Mouse (Mus musculus): Measurements from ENCODE around the gene Zar1. TPM values are rescaled to one million over a fixed set of nuclear protein-coding genes. Genes with fewer than 3 reads are reported as not detected.

The Zar1 gene
- polyA plus RNA-seq, 1 experiment from 2014 or later, result 1.2 TPM

DNA sequence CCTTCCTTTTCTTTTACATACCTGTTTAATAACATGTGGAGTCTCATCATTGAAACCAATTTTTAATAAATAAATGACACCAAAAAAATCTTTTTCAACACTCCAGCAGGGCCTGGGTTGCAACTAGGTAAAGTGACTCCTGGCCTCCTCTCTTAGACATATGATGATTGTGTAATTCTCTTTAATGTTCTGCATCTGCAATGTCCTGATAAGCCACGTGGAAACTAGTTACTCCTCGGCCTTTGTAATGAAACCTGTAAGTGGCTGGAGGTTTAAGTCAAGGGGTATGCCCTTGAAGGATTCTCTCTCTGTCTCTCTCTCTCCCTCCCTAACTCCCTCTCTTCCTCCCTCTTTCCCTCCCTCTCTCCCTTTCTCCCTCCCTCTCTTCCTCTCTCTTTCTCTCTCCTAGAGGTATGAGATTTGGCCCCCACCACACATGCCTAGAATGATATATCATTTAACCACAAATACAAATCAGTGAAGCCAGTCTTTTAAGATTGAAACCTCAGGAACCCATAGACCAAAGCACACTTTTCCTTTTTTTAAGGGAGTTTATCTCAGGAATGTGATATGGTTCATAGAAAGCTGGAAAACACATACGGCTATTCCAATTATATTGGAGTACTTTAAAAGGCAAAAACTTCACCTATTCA, 20.0 kb downstream of the Zar1 start:
- WGBS, result 80% methylated on average over 3 of the region's 3 CpGs
- no peak overlapping the region for H3K27ac ChIP-seq (replicated peaks)

DNA sequence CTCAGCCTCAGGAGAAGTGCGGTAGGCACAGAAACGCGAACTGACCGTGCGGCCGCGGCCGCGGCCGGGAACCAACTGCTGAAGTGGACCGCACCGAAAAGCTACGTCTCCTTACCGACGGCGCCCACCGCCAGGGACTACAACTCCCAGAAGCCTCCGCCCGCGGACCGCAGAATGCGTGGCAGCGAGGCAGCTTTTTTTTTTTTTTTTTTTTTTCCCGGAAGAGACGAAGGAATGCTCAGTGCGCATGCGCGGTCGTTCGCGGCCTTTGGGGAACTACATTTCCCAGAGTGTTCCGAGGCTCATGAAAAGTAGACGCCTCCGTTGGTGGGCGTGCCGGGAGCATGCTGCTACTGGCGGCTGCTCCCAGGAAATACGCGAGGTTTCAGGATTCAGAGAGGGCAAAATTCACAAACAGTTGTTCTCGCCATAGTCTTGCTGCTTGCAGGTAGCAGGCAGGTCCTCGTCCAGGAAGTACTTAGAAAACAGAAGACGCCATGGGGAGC, 21.5 kb downstream of the Zar1 start, which contains the start of gene Nfxl1:
Gene Nfxl1, minus strand, starts transcription at position 141 of the 506 bp plus-strand sequence.
- peak; percentile 97 for DNase-seq (ENCODE audit: low spot score)
- WGBS, result under 1% methylated on average over 42 of the region's 42 CpGs
- H3K4me1 ChIP-seq, result peaks cover 6% of the 10 kb centered on the region
- H3K27ac ChIP-seq (replicated peaks), result peak within 1 kb of the TSS; percentile 90
- no peaks in the 10 kb centered on the region for H3K9me3 ChIP-seq
- H3K36me3 ChIP-seq (replicated peaks), result peaks cover 16% of the 10 kb centered on the region
- H3K27me3 ChIP-seq (replicated peaks; ENCODE audit: low read depth, poor library complexity, severe bottlenecking), result no peaks in the 10 kb centered on the region
- peak within 1 kb of the TSS; percentile 95 for H3K4me3 ChIP-seq

More for the DNA sequence above, 20.0 kb downstream of the Zar1 start:
- H3K4me1 ChIP-seq, result peaks cover 6% of the 10 kb centered on the region
- no peaks in the 10 kb centered on the region for H3K9me3 ChIP-seq
- peaks cover under 1% of the 10 kb centered on the region for H3K36me3 ChIP-seq (replicated peaks)
- DNase-seq (ENCODE audit: low spot score), result no peak
- H3K27me3 ChIP-seq (replicated peaks; ENCODE audit: low read depth, poor library complexity, severe bottlenecking), result no peaks in the 10 kb centered on the region
- H3K4me3 ChIP-seq, result no peak overlapping the region

DNA sequence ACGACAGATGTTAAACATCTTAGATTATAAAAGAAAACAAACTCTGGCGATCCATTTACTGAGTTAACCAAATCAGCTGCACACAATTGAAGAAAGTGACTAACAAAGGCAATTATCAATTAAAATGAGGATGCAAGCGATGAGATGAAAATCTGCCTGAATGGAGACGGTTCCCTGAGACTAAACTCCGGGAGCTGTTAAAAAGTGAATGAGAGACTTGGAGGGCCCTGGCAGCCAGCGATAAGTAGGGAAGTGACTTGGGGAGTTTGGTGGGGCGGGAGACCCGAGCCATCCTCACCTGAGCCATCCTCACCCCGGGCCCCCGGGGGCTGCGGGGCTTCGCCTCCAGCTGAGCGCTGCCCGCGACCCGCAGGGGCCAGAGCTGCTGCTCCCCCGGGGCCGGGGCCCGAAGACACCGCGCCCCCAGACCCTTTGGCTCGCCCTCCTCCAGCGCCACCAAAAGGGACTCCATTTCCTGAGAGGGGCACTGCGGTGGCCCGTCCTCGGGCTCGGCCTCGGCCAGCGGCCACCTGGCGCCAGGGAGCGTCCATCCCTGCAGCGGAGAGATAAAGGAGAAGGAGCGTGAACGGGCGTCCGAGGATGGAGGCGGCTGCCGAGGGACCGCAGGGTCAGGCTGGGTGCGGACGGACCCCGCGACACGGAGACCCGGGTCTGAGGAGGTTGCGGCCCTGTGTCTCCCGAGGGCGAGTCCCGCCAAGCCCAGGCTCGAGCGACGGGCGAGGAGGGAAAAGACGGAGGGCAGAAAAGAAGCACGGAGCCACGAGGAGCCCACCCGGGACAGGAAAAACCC, 22.1 kb downstream of the Zar1 start:
- peak; percentile 70 for DNase-seq (ENCODE audit: low spot score)
- Histone ChIP-seq H3K27me3 (replicated peaks; ENCODE audit: low read depth, poor library complexity, severe bottlenecking) (no peaks in the 10 kb centered on the region), H3K9me3 (no peaks in the 10 kb centered on the region), H3K4me3 (peak overlapping the region; percentile 95), H3K36me3 (replicated peaks) (peaks cover 23% of the 10 kb centered on the region), H3K27ac (replicated peaks) (peak overlapping the region; percentile 90), H3K4me1 (peaks cover 6% of the 10 kb centered on the region)
- WGBS, result under 1% methylated on average over 57 of the region's 57 CpGs

GRCm38 (mm10) chr5:72556245-72556644, 24.8 kb downstream of the Zar1 start:
- peaks cover 48% of the 10 kb centered on the region for H3K36me3 ChIP-seq (replicated peaks)

DNA sequence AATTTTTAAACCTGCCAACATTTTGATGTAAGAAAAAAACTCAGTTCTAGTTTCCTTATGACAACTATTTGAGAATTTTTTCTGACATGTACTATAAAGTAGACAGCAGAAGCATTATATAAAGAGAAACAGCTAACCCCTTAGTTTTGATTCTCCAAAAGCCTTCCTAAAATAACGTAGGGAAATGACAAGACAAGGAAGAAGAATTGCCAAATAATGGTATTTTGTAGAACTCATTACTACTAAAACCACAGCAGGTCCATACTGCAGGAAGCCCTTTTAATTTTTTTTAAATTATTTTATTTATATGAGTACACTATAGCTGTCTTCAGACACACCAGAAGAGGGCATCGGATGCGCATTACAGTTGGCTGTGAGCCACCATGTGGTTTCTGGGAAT, 29.8 kb downstream of the Zar1 start:
- H3K4me3 ChIP-seq, result no peak overlapping the region
- no peak overlapping the region for H3K27ac ChIP-seq (replicated peaks)
- H3K36me3 ChIP-seq (replicated peaks), result peaks cover 69% of the 10 kb centered on the region
- no peak for DNase-seq (ENCODE audit: low spot score)
- WGBS, result 94% methylated on average over 3 of the region's 3 CpGs
- H3K4me1 ChIP-seq, result no peaks in the 10 kb centered on the region
- no peaks in the 10 kb centered on the region for H3K27me3 ChIP-seq (replicated peaks; ENCODE audit: low read depth, poor library complexity, severe bottlenecking)
- no peaks in the 10 kb centered on the region for H3K9me3 ChIP-seq

More at GRCm38 (mm10) chr5:72556245-72556644, 24.8 kb downstream of the Zar1 start:
- no peak for DNase-seq (ENCODE audit: low spot score)
- H3K27ac ChIP-seq (replicated peaks), result no peak overlapping the region
- H3K27me3 ChIP-seq (replicated peaks; ENCODE audit: low read depth, poor library complexity, severe bottlenecking), result no peaks in the 10 kb centered on the region
- H3K9me3 ChIP-seq, result no peaks in the 10 kb centered on the region
- WGBS, result 92% methylated on average over 3 of the region's 3 CpGs
- H3K4me1 ChIP-seq, result peaks cover 6% of the 10 kb centered on the region
- H3K4me3 ChIP-seq, result no peak overlapping the region

- Histone ChIP-seq H3K27me3 (replicated peaks; ENCODE audit: low read depth, poor library complexity, severe bottlenecking) (no peaks in the 10 kb centered on the region), H3K9me3 (no peaks in the 10 kb centered on the region), H3K36me3 (replicated peaks) (peaks cover 68% of the 10 kb centered on the region), H3K27ac (replicated peaks) (no peak overlapping the region), H3K4me1 (no peaks in the 10 kb centered on the region), H3K4me3 (no peak overlapping the region)
- DNase-seq (ENCODE audit: low spot score), result no peak
- WGBS, result 94% methylated on average over 3 of the region's 3 CpGs
Measured at GRCm38 (mm10) chr5:72528896-72529295, 52.2 kb downstream of the Zar1 start.

Other genes starting within 250 kb of the Zar1 start
- gene Corin, start 76.8 kb downstream of the Zar1 start, polyA plus RNA-seq (2016; fragmentation: Nextera tagmentation; extraction: Ambion mirVana), result 1.4 and 1.9 TPM in 2 replicates
- gene Nfxl1, start 21.6 kb downstream of the Zar1 start, polyA plus RNA-seq (2016; fragmentation: Nextera tagmentation; extraction: Ambion mirVana), result 19.3 and 20.5 TPM in 2 replicates
- 1.1 and 2.0 TPM in 2 replicates for gene Gm5868, start 6.3 kb upstream of the Zar1 start, polyA plus RNA-seq (2016; fragmentation: Nextera tagmentation; extraction: Ambion mirVana)
- not detected in 2 replicates for gene Cnga1, start 63.0 kb upstream of the Zar1 start, polyA plus RNA-seq (2016; fragmentation: Nextera tagmentation; extraction: Ambion mirVana)
- gene Nipal1, start 66.5 kb upstream of the Zar1 start, polyA plus RNA-seq (2016; fragmentation: Nextera tagmentation; extraction: Ambion mirVana), result 0.14 and 0.49 TPM in 2 replicates
- gene Txk, start 171.5 kb upstream of the Zar1 start, polyA plus RNA-seq (2016; fragmentation: Nextera tagmentation; extraction: Ambion mirVana), result not detected in 2 replicates

Measured in embryonic facial prominence, embryonic 10.5 days (tissue).